Comparison of ENCODE assay signal across 8 mouse cellular contexts in genomic region chr15:4025508-4025904, GRCm38 (mm10). TPM values are rescaled to one million over a fixed set of nuclear protein-coding genes. Genes with fewer than 3 reads are reported as not detected.
A peak's percentile ranks its signal among the peaks of the same experiment; 100 is the strongest.
DNase-seq lines count a peak whose midpoint lies in the region; ATAC-seq and TF ChIP-seq lines count a peak whose summit lies in the region.

No protein-coding gene starts in this region.

- DNase-seq in lung, postnatal 0 days (ENCODE audit: low spot score) = no peak
- DNase-seq in lung, postnatal 14 days = no peak
- no peak for DNase-seq in limb, embryonic 14.5 days (ENCODE audit: low spot score)
- no peak for DNase-seq in left cerebral cortex, adult 11 months (ENCODE audit: low spot score)
- DNase-seq in urinary bladder, postnatal 10 days (ENCODE audit: low spot score) = no peak
- no peak for DNase-seq in left cerebral cortex, adult 18-20 months (ENCODE audit: low spot score in 2 of 2)

- no peaks in the 10 kb centered on the region for H3K9me3 ChIP-seq in lung, postnatal 0 days (ENCODE audit: low read length)
- H3K9me3 ChIP-seq in heart, embryonic 11.5 days (replicated peaks; ENCODE audit: control insufficient read depth, low read length) = no peaks in the 10 kb centered on the region
- no peaks in the 10 kb centered on the region for H3K9me3 ChIP-seq in limb, embryonic 14.5 days (ENCODE audit: control insufficient read depth, low read length)
- no peaks in the 10 kb centered on the region for H3K9me3 ChIP-seq in stomach, embryonic 16.5 days (replicated peaks; ENCODE audit: control insufficient read depth, low read length)

- H3K27me3 ChIP-seq in lung, postnatal 0 days (replicated peaks; ENCODE audit: insufficient read depth, low read length) = no peaks in the 10 kb centered on the region
- H3K27me3 ChIP-seq in heart, embryonic 11.5 days (ENCODE audit: control insufficient read depth, insufficient read depth, low read length) = no peaks in the 10 kb centered on the region
- no peaks in the 10 kb centered on the region for H3K27me3 ChIP-seq in limb, embryonic 14.5 days (ENCODE audit: control insufficient read depth, insufficient read depth, low read length)
- H3K27me3 ChIP-seq in stomach, embryonic 16.5 days (ENCODE audit: control insufficient read depth, insufficient read depth, low read length) = no peaks in the 10 kb centered on the region

- no peak for TF ChIP-seq CTCF in lung, postnatal 0 days (IDR thresholded peaks at IDR 0.05)

- peaks cover 21% of the 10 kb centered on the region; the same call in 1 of the 2 replicates for H3K4me1 ChIP-seq in lung, postnatal 0 days (ENCODE audit: insufficient read depth, low read depth, low read length)
- H3K4me1 ChIP-seq in heart, embryonic 11.5 days (ENCODE audit: control insufficient read depth, insufficient read depth, low read length) = peaks cover 13% of the 10 kb centered on the region; the same call in 1 of the 2 replicates
- peaks cover 11% of the 10 kb centered on the region for H3K4me1 ChIP-seq in limb, embryonic 14.5 days (ENCODE audit: control insufficient read depth, insufficient read depth, low read length)
- peaks cover 7% of the 10 kb centered on the region; the same call in 1 of the 2 replicates for H3K4me1 ChIP-seq in stomach, embryonic 16.5 days (ENCODE audit: control insufficient read depth, insufficient read depth, low read length)

- 54% methylated on average over 11 of the region's 11 CpGs for WGBS in lung, postnatal 0 days
- 51% methylated on average over 11 of the region's 11 CpGs for WGBS in heart, embryonic 11.5 days (ENCODE audit: insufficient replicate concordance)
- 66% methylated on average over 11 of the region's 11 CpGs for WGBS in limb, embryonic 14.5 days
- 67% methylated on average over 11 of the region's 11 CpGs for WGBS in stomach, embryonic 16.5 days

- no peak for TF ChIP-seq EP300 in lung, postnatal 0 days (IDR thresholded peaks at IDR 0.05)

- TF ChIP-seq POLR2A in limb, embryonic 14.5 days (IDR thresholded peaks at IDR 0.05; ENCODE audit: borderline replicate concordance, extremely low read depth, insufficient read depth, insufficient read length) = no peak

- H3K4me3 ChIP-seq in lung, postnatal 0 days (ENCODE audit: low read depth, low read length) = peak overlapping the region; percentile 90; the same call in 1 of the 2 replicates
- 0 out of 2 replicates have a peak overlapping the region, but pooled peaks have one; percentile 81 for H3K4me3 ChIP-seq in heart, embryonic 11.5 days (ENCODE audit: low read depth, low read length)
- H3K4me3 ChIP-seq in limb, embryonic 14.5 days (replicated peaks; ENCODE audit: low read length) = peak overlapping the region; percentile 88; the same call in 1 of the 2 replicates
- H3K4me3 ChIP-seq in stomach, embryonic 16.5 days (replicated peaks; ENCODE audit: low read length) = peak overlapping the region; percentile 95; the same call in 1 of the 2 replicates

- H3K4me2 ChIP-seq in lung, postnatal 0 days (replicated peaks; ENCODE audit: low read depth, low read length) = peak overlapping the region; percentile 91
- H3K4me2 ChIP-seq in heart, embryonic 11.5 days = peak overlapping the region; percentile 78; the same call in 1 of the 2 replicates
- peak overlapping the region; percentile 67 for H3K4me2 ChIP-seq in limb, embryonic 14.5 days (replicated peaks; ENCODE audit: low read depth, low read length, severe bottlenecking)
- H3K4me2 ChIP-seq in stomach, embryonic 16.5 days (ENCODE audit: low read depth, low read length) = peak overlapping the region; percentile 53

- peak overlapping the region; percentile 93 for H3K27ac ChIP-seq in lung, postnatal 0 days (ENCODE audit: low read length)
- peak overlapping the region; percentile 99; the same call in 1 of the 2 replicates for H3K27ac ChIP-seq in heart, embryonic 11.5 days (ENCODE audit: low read depth, low read length)
- peak overlapping the region; percentile 96 for H3K27ac ChIP-seq in limb, embryonic 14.5 days (replicated peaks; ENCODE audit: low read depth, low read length)
- peak overlapping the region; percentile 98 for H3K27ac ChIP-seq in stomach, embryonic 16.5 days (ENCODE audit: low read length)

- no peaks in the 10 kb centered on the region for H3K36me3 ChIP-seq in lung, postnatal 0 days (ENCODE audit: insufficient read depth, low read length)
- H3K36me3 ChIP-seq in heart, embryonic 11.5 days (ENCODE audit: control insufficient read depth, insufficient read depth, low read length) = no peaks in the 10 kb centered on the region
- no peaks in the 10 kb centered on the region for H3K36me3 ChIP-seq in limb, embryonic 14.5 days (ENCODE audit: control insufficient read depth, insufficient read depth, low read length)
- no peaks in the 10 kb centered on the region for H3K36me3 ChIP-seq in stomach, embryonic 16.5 days (ENCODE audit: control insufficient read depth, insufficient read depth, low read length)

- ATAC-seq in lung, postnatal 0 days = no peak
- ATAC-seq in heart, embryonic 11.5 days (replicated peaks; ENCODE audit: insufficient number of reproducible peaks, low FRiP score, low TSS enrichment) = no peak
- no peak for ATAC-seq in limb, embryonic 14.5 days (ENCODE audit: low FRiP score, low read depth)
- no peak for ATAC-seq in stomach, embryonic 16.5 days (ENCODE audit: insufficient read depth, low FRiP score)

- no peak overlapping the region for H3K9ac ChIP-seq in lung, postnatal 0 days (replicated peaks; ENCODE audit: low read depth)
- H3K9ac ChIP-seq in heart, embryonic 11.5 days (ENCODE audit: low read depth, low read length) = no peak overlapping the region
- H3K9ac ChIP-seq in limb, embryonic 14.5 days (ENCODE audit: low read depth, low read length, severe bottlenecking) = no peak overlapping the region
- peak overlapping the region; percentile 92; the same call in 1 of the 2 replicates for H3K9ac ChIP-seq in stomach, embryonic 16.5 days (ENCODE audit: low read length)

RNA-seq across cellular contexts. Expression of gene Oxct1, which starts 0.7 kb away (rescaled TPM):
- 64.8 and 87.0 TPM in 2 replicates for polyA plus RNA-seq in lung, postnatal 0 days (2015; fragmentation: Nextera tagmentation; extraction: Ambion mirVana)
- 272 and 282 TPM in 2 replicates for polyA plus RNA-seq in heart, embryonic 11.5 days (2014; fragmentation: Nextera tagmentation; extraction: Ambion mirVana)
- 58.6 and 75.4 TPM in 2 replicates for polyA plus RNA-seq in limb, embryonic 14.5 days (2012; rRNA removed)
- 252 and 255 TPM in 2 replicates for polyA plus RNA-seq in limb, embryonic 14.5 days (2014; fragmentation: Nextera tagmentation; extraction: Ambion mirVana)
- polyA plus RNA-seq in stomach, embryonic 16.5 days (2015; fragmentation: Nextera tagmentation; extraction: Ambion mirVana) = 232 and 251 TPM in 2 replicates
- total RNA-seq in left cerebral cortex, adult 18-20 months (2021) = 100 to 1,000 TPM; 298 to 304 TPM

RNA-seq across cellular contexts. Expression of gene AW549877, which starts 30.0 kb away (rescaled TPM):
- 21.7 and 23.4 TPM in 2 replicates for polyA plus RNA-seq in lung, postnatal 0 days (2015; fragmentation: Nextera tagmentation; extraction: Ambion mirVana)
- polyA plus RNA-seq in heart, embryonic 11.5 days (2014; fragmentation: Nextera tagmentation; extraction: Ambion mirVana) = 36.7 and 43.2 TPM in 2 replicates
- 59.9 and 81.1 TPM in 2 replicates for polyA plus RNA-seq in limb, embryonic 14.5 days (2012; rRNA removed)
- 46.3 and 47.0 TPM in 2 replicates for polyA plus RNA-seq in limb, embryonic 14.5 days (2014; fragmentation: Nextera tagmentation; extraction: Ambion mirVana)
- polyA plus RNA-seq in stomach, embryonic 16.5 days (2015; fragmentation: Nextera tagmentation; extraction: Ambion mirVana) = 38.7 and 39.3 TPM in 2 replicates
- total RNA-seq in left cerebral cortex, adult 18-20 months (2021) = 10 to 100 TPM; 47.9 to 49.2 TPM

RNA-seq across cellular contexts. Expression of gene Fbxo4, which starts 46.1 kb away (rescaled TPM):
- polyA plus RNA-seq in lung, postnatal 0 days (2015; fragmentation: Nextera tagmentation; extraction: Ambion mirVana) = 21.6 and 23.0 TPM in 2 replicates
- polyA plus RNA-seq in heart, embryonic 11.5 days (2014; fragmentation: Nextera tagmentation; extraction: Ambion mirVana) = 11.1 and 12.3 TPM in 2 replicates
- 9.5 and 11.2 TPM in 2 replicates for polyA plus RNA-seq in limb, embryonic 14.5 days (2012; rRNA removed)
- polyA plus RNA-seq in limb, embryonic 14.5 days (2014; fragmentation: Nextera tagmentation; extraction: Ambion mirVana) = 12.5 and 13.0 TPM in 2 replicates
- polyA plus RNA-seq in stomach, embryonic 16.5 days (2015; fragmentation: Nextera tagmentation; extraction: Ambion mirVana) = 11.7 and 12.5 TPM in 2 replicates
- 1 to 10 TPM; 8.5 to 8.9 TPM for total RNA-seq in left cerebral cortex, adult 18-20 months (2021)
